Mouse (Mus musculus) heart, postnatal 0 days (tissue): ENCODE measurements at regions not wholly inside any gene's neighbourhood (a gene's known extent, or its start where the extent isn't known, plus 50 kb on each side); places are given as distances from the start of the nearest gene placed in this dataset.

Experiments used
- ATAC-seq: fragments of 200-750 bp; cut with Nextera tagmentation; 2 replicates; pipeline ENCODE4 v1.8.0; 2017; ENCODE audit warnings: low read depth, moderate number of reproducible peaks, moderate library complexity; ENCODE audit not compliant: insufficient read depth
- DNase-seq: peaks from one replicate; pipeline ENCODE4 v3.0.0-alpha.2; 2016; ENCODE audit warnings: low spot score
- H3K27ac ChIP-seq: fragments of 300-500 bp; sonication (generic); 2 replicates; pipeline ENCODE4 v1.5.1; 2014; ENCODE audit warnings: low read depth, mild to moderate bottlenecking
- H3K27me3 ChIP-seq: fragments of 300-500 bp; sonication (generic); 2 replicates; pipeline ENCODE4 v1.6.1; 2014; ENCODE audit warnings: low read length, mixed read lengths; ENCODE audit not compliant: control insufficient read depth, insufficient read depth
- H3K36me3 ChIP-seq: fragments of 300-500 bp; sonication (generic); replicated peaks from 2 replicates; pipeline ENCODE4 v1.6.1; 2014; ENCODE audit warnings: low read length, mixed read lengths; ENCODE audit not compliant: control insufficient read depth, insufficient read depth
- H3K4me1 ChIP-seq: fragments of 300-500 bp; sonication (generic); 2 replicates; pipeline ENCODE4 v1.6.1; 2014; ENCODE audit warnings: antibody characterized with exemption; ENCODE audit not compliant: control insufficient read depth, insufficient read depth
- H3K4me2 ChIP-seq: fragments of 300-500 bp; sonication (generic); 2 replicates; pipeline ENCODE4 v1.6.1; 2014; ENCODE audit warnings: low read depth, mild to moderate bottlenecking, low read length, moderate library complexity
- H3K4me3 ChIP-seq: fragments of 300-500 bp; sonication (generic); 2 replicates; pipeline ENCODE4 v1.5.1; 2014; ENCODE audit warnings: low read depth, low read length
- H3K9ac ChIP-seq: fragments of 300-500 bp; sonication (generic); replicated peaks from 2 replicates; pipeline ENCODE4 v1.6.1; 2014; ENCODE audit warnings: low read depth, low read length, mixed read lengths
- H3K9me3 ChIP-seq: fragments of 300-500 bp; sonication (generic); replicated peaks from 2 replicates; pipeline ENCODE4 v1.6.1; 2016; ENCODE audit warnings: low read length; ENCODE audit not compliant: control insufficient read depth
- CTCF ChIP-seq: IDR thresholded peaks from 2 replicates; pipeline ENCODE4 v1.5.1; 2016; ENCODE audit warnings: antibody characterized with exemption, control low read depth, low read depth
- EP300 ChIP-seq: IDR thresholded peaks from 2 replicates; pipeline ENCODE4 v1.6.1; 2016; ENCODE audit warnings: antibody characterized with exemption, low read depth
- WGBS: fragments of 180-500 bp; shearing (Covaris S2); extraction: QIAGEN DNeasy Blood & Tissue Kit; methylation state at CpG from one replicate; pipeline ENCODE4 v1.1.7; 2014; 5-methylcytosine and 5-hydroxymethylcytosine counted together

GRCm38 (mm10) chr12:9114061-9114460 is 84.3 kb downstream of the Ttc32 start:
- DNase-seq (no peak), ATAC-seq (no peak)
- Histone ChIP-seq H3K4me2 (no peak overlapping the region), H3K27ac (no peak overlapping the region), H3K9ac (no peak overlapping the region), H3K4me3 (no peak overlapping the region), H3K36me3 (no peaks in the 10 kb centered on the region), H3K4me1 (no peaks in the 10 kb centered on the region), H3K9me3 (no peaks in the 10 kb centered on the region), H3K27me3 (no peaks in the 10 kb centered on the region)
- TF ChIP-seq CTCF (no peak), EP300 (no peak)
- WGBS, result 57% methylated on average over 1 of the region's 1 CpGs

- DNase-seq, result no peak
- Histone ChIP-seq H3K4me1 (no peaks in the 10 kb centered on the region), H3K4me2 (no peak overlapping the region), H3K9me3 (no peaks in the 10 kb centered on the region), H3K27me3 (no peaks in the 10 kb centered on the region), H3K4me3 (no peak overlapping the region), H3K36me3 (no peaks in the 10 kb centered on the region), H3K9ac (no peak overlapping the region), H3K27ac (no peak overlapping the region)
- 62% methylated on average over 2 of the region's 2 CpGs for WGBS
- TF ChIP-seq CTCF (no peak), EP300 (no peak)
- ATAC-seq, result no peak
Observed at GRCm38 (mm10) chr12:9118576-9118975, 88.8 kb downstream of the Ttc32 start.

GRCm38 (mm10) chr12:9127931-9128550 is 98.2 kb downstream of the Ttc32 start:
- no peak overlapping the region for H3K27ac ChIP-seq
- H3K36me3 ChIP-seq, result no peaks in the 10 kb centered on the region
- H3K9me3 ChIP-seq, result no peaks in the 10 kb centered on the region
- no peak overlapping the region for H3K4me3 ChIP-seq
- no peak for ATAC-seq
- H3K9ac ChIP-seq, result no peak overlapping the region
- peaks cover 12% of the 10 kb centered on the region for H3K4me1 ChIP-seq
- DNase-seq, result no peak
- no peak overlapping the region for H3K4me2 ChIP-seq
- WGBS, result 78% methylated on average over 10 of the region's 10 CpGs
- H3K27me3 ChIP-seq, result no peaks in the 10 kb centered on the region
- TF ChIP-seq CTCF (no peak), EP300 (no peak)

GRCm38 (mm10) chr12:9128581-9129275 is 98.9 kb downstream of the Ttc32 start:
- no peaks in the 10 kb centered on the region for H3K27me3 ChIP-seq
- H3K27ac ChIP-seq, result no peak overlapping the region
- peaks cover 12% of the 10 kb centered on the region for H3K4me1 ChIP-seq
- TF ChIP-seq CTCF (no peak), EP300 (no peak)
- no peaks in the 10 kb centered on the region for H3K9me3 ChIP-seq
- ATAC-seq (no peak), DNase-seq (peak; percentile 36)
- no peak overlapping the region for H3K4me2 ChIP-seq
- no peak overlapping the region for H3K9ac ChIP-seq
- H3K4me3 ChIP-seq, result no peak overlapping the region
- 65% methylated on average over 6 of the region's 6 CpGs for WGBS
- no peaks in the 10 kb centered on the region for H3K36me3 ChIP-seq

GRCm38 (mm10) chr12:9132621-9133020 is 102.8 kb downstream of the Ttc32 start:
- H3K27ac ChIP-seq, result no peak overlapping the region
- no peak overlapping the region for H3K4me3 ChIP-seq
- no peaks in the 10 kb centered on the region for H3K9me3 ChIP-seq
- no peaks in the 10 kb centered on the region for H3K27me3 ChIP-seq
- peaks cover 12% of the 10 kb centered on the region for H3K4me1 ChIP-seq
- H3K9ac ChIP-seq, result no peak overlapping the region
- no peak for ATAC-seq
- H3K36me3 ChIP-seq, result no peaks in the 10 kb centered on the region
- no peak for DNase-seq
- TF ChIP-seq EP300, result no peak
- no peak for TF ChIP-seq CTCF
- H3K4me2 ChIP-seq, result no peak overlapping the region
